8 mouse cellular contexts compared by ENCODE assay signal in the genomic region with DNA sequence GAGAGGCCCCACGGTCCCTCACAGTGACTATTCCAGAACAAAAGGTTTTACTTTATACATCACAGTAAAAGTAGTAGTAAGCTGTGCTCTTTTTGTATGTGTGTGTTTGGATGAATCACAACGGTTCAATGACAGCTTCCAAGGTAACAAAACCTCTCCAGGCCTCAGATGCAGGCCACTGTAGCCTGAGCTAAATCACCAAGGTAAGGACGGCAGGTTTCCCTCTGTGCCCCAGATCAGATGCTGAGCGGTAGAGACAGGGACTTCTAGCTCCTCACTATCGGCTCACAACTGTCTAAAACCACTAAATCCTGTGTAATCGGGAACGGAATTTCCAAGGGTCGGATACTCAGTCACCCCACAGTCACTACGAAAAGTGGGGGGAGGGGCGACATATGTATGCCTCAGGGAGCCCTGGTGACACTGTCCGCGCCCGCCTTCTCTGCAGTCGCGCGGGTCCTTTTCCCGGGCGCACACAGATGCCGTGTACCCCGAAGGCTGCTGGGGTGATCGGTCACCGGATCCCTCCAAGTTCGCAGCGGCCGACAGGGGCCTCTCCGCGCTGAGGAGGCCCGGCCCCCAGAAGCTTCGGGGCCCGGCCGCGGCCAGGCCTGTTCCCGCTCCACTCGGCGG. TPM values are rescaled to one million over a fixed set of nuclear protein-coding genes. Genes with fewer than 3 reads are reported as not detected.
DNase-seq lines count a peak whose midpoint lies in the region; ATAC-seq and TF ChIP-seq lines count a peak whose summit lies in the region.

No protein-coding gene starts in this region.

- TF ChIP-seq CTCF in forebrain, postnatal 0 days (IDR thresholded peaks at IDR 0.05; ENCODE audit: low read depth): no peak

- H3K4me3 ChIP-seq in forebrain, postnatal 0 days (ENCODE audit: low read depth, low read length): peak overlapping the region; percentile 88
- H3K4me3 ChIP-seq in hindbrain, embryonic 13.5 days: peak overlapping the region; percentile 92

- H3K4me2 ChIP-seq in forebrain, postnatal 0 days (ENCODE audit: low read depth): peak overlapping the region; percentile 70
- peak overlapping the region; percentile 81 for H3K4me2 ChIP-seq in hindbrain, embryonic 13.5 days

- peaks cover 4% of the 10 kb centered on the region for H3K36me3 ChIP-seq in forebrain, postnatal 0 days (ENCODE audit: insufficient read depth)
- H3K36me3 ChIP-seq in hindbrain, embryonic 13.5 days: peaks cover 20% of the 10 kb centered on the region

- DNase-seq in kidney, adult 11 months: peak; percentile 51
- DNase-seq in kidney, adult 18-20 months: no peak
- peak; percentile 62 for DNase-seq in c-Kit-positive CD71-positive TER-119-positive erythroid progenitor cells, embryonic 14.5 days (ENCODE audit: low spot score)
- peak; percentile 65 for DNase-seq in forebrain, postnatal 0 days
- DNase-seq in left cerebral cortex, adult 8-10 months (ENCODE audit: low spot score in 2 of 2): peak; percentile 41 to 65
- DNase-seq in spleen, postnatal 36 days (ENCODE audit: low spot score in 2 of 2): peak; percentile 43 to 53

- peak overlapping the region; percentile 86 for H3K9ac ChIP-seq in forebrain, postnatal 0 days
- peak overlapping the region; percentile 96 for H3K9ac ChIP-seq in hindbrain, embryonic 13.5 days

- H3K27me3 ChIP-seq in forebrain, postnatal 0 days (ENCODE audit: insufficient read depth, low read length): no peaks in the 10 kb centered on the region
- H3K27me3 ChIP-seq in hindbrain, embryonic 13.5 days: no peaks in the 10 kb centered on the region

- H3K27ac ChIP-seq in forebrain, postnatal 0 days (ENCODE audit: low read depth, low read length): peak overlapping the region; percentile 94
- H3K27ac ChIP-seq in hindbrain, embryonic 13.5 days: peak overlapping the region; percentile 95

- H3K9me3 ChIP-seq in forebrain, postnatal 0 days (ENCODE audit: low read length): no peaks in the 10 kb centered on the region
- no peaks in the 10 kb centered on the region for H3K9me3 ChIP-seq in hindbrain, embryonic 13.5 days

- whole genome bisulfite sequencing in forebrain, postnatal 0 days: under 1% methylated on average over 34 of the region's 35 CpGs
- WGBS in hindbrain, embryonic 13.5 days: 1% methylated on average over 31 of the region's 35 CpGs

- ATAC-seq in forebrain, postnatal 0 days: peak; percentile 2
- peak; percentile 30 for ATAC-seq in hindbrain, embryonic 13.5 days (ENCODE audit: low FRiP score)
- ATAC-seq in megakaryocyte-erythroid progenitor cell, adult 5-6 weeks (replicated peaks; ENCODE audit: low FRiP score, low TSS enrichment, poor library complexity, severe bottlenecking): 0 out of 2 replicates have a peak, but pooled peaks have one; percentile 9

- peaks cover 8% of the 10 kb centered on the region; the same call in 1 of the 2 replicates for H3K4me1 ChIP-seq in forebrain, postnatal 0 days (ENCODE audit: insufficient read depth)
- peaks cover 39% of the 10 kb centered on the region for H3K4me1 ChIP-seq in hindbrain, embryonic 13.5 days (replicated peaks)

RNA-seq across cellular contexts. Expression of gene Stip1, which starts 0.6 kb away (rescaled TPM):
- 124 and 133 TPM in 2 replicates for total RNA-seq in forebrain, postnatal 0 days (2014; rRNA removed)
- polyA plus RNA-seq in forebrain, postnatal 0 days (2015; fragmentation: Nextera tagmentation; extraction: Ambion mirVana): 146 and 156 TPM in 2 replicates
- 233 and 239 TPM in 2 replicates for polyA plus RNA-seq in hindbrain, embryonic 13.5 days (2015; fragmentation: Nextera tagmentation; extraction: Ambion mirVana)
- total RNA-seq in left cerebral cortex, adult 8-10 months (2022): 100 to 1,000 TPM; 160 to 199 (median 183) TPM
- total RNA-seq in megakaryocyte-erythroid progenitor cell, adult 5-6 weeks (2014; fragmentation: Nextera tagmentation): 183 and 212 TPM in 2 replicates
- 309 and 310 TPM in 2 replicates for total RNA-seq in megakaryocyte-erythroid progenitor cell, adult 5-6 weeks (2017)

RNA-seq across cellular contexts. Expression of gene Macrod1, which starts 17.4 kb away (rescaled TPM):
- total RNA-seq in forebrain, postnatal 0 days (2014; rRNA removed): 8.1 and 9.4 TPM in 2 replicates
- 8.0 and 8.5 TPM in 2 replicates for polyA plus RNA-seq in forebrain, postnatal 0 days (2015; fragmentation: Nextera tagmentation; extraction: Ambion mirVana)
- 4.2 and 5.3 TPM in 2 replicates for polyA plus RNA-seq in hindbrain, embryonic 13.5 days (2015; fragmentation: Nextera tagmentation; extraction: Ambion mirVana)
- 10 to 100 TPM; 16.7 to 19.7 (median 18.0) TPM for total RNA-seq in left cerebral cortex, adult 8-10 months (2022)
- 19.1 and 25.9 TPM in 2 replicates for total RNA-seq in megakaryocyte-erythroid progenitor cell, adult 5-6 weeks (2014; fragmentation: Nextera tagmentation)
- 6.1 and 10.3 TPM in 2 replicates for total RNA-seq in megakaryocyte-erythroid progenitor cell, adult 5-6 weeks (2017)

RNA-seq across cellular contexts. Expression of gene Fermt3, which starts 19.9 kb away (rescaled TPM):
- total RNA-seq in forebrain, postnatal 0 days (2014; rRNA removed): 4.4 and 6.0 TPM in 2 replicates
- polyA plus RNA-seq in forebrain, postnatal 0 days (2015; fragmentation: Nextera tagmentation; extraction: Ambion mirVana): 2.6 and 3.6 TPM in 2 replicates
- 4.4 and 5.6 TPM in 2 replicates for polyA plus RNA-seq in hindbrain, embryonic 13.5 days (2015; fragmentation: Nextera tagmentation; extraction: Ambion mirVana)
- 10 to 100 TPM in 1 of 4 experiments, 1 to 10 TPM in 3; 4.1 to 11.5 (median 7.1) TPM for total RNA-seq in left cerebral cortex, adult 8-10 months (2022)
- 151 and 153 TPM in 2 replicates for total RNA-seq in megakaryocyte-erythroid progenitor cell, adult 5-6 weeks (2014; fragmentation: Nextera tagmentation)
- 220 and 247 TPM in 2 replicates for total RNA-seq in megakaryocyte-erythroid progenitor cell, adult 5-6 weeks (2017)

RNA-seq across cellular contexts. Expression of gene Trpt1, which starts 43.3 kb away (rescaled TPM):
- total RNA-seq in forebrain, postnatal 0 days (2014; rRNA removed): 16.2 and 16.3 TPM in 2 replicates
- polyA plus RNA-seq in forebrain, postnatal 0 days (2015; fragmentation: Nextera tagmentation; extraction: Ambion mirVana): 18.2 and 18.7 TPM in 2 replicates
- 16.6 and 18.0 TPM in 2 replicates for polyA plus RNA-seq in hindbrain, embryonic 13.5 days (2015; fragmentation: Nextera tagmentation; extraction: Ambion mirVana)
- total RNA-seq in left cerebral cortex, adult 8-10 months (2022): 10 to 100 TPM; 20.2 to 25.3 (median 21.3) TPM
- total RNA-seq in megakaryocyte-erythroid progenitor cell, adult 5-6 weeks (2014; fragmentation: Nextera tagmentation): 0.57 and 1.9 TPM in 2 replicates
- 3.4 TPM in 1 of 2 replicates, not detected in the other for total RNA-seq in megakaryocyte-erythroid progenitor cell, adult 5-6 weeks (2017)

RNA-seq across cellular contexts. Expression of gene Nudt22, which starts 43.3 kb away (rescaled TPM):
- total RNA-seq in forebrain, postnatal 0 days (2014; rRNA removed): 7.9 and 9.5 TPM in 2 replicates
- 14.3 and 15.3 TPM in 2 replicates for polyA plus RNA-seq in forebrain, postnatal 0 days (2015; fragmentation: Nextera tagmentation; extraction: Ambion mirVana)
- polyA plus RNA-seq in hindbrain, embryonic 13.5 days (2015; fragmentation: Nextera tagmentation; extraction: Ambion mirVana): 18.6 and 23.8 TPM in 2 replicates
- total RNA-seq in left cerebral cortex, adult 8-10 months (2022): 10 to 100 TPM; 13.8 to 17.0 (median 16.2) TPM
- 11.1 TPM in 2 replicates for total RNA-seq in megakaryocyte-erythroid progenitor cell, adult 5-6 weeks (2014; fragmentation: Nextera tagmentation)
- total RNA-seq in megakaryocyte-erythroid progenitor cell, adult 5-6 weeks (2017): 5.4 and 6.5 TPM in 2 replicates

Comparison
In these comparisons a context has a peak if more than half of its experiments do, and no peak if none do; other contexts are left out.
1. RNA of gene Fermt3, which starts 19.9 kb away (total RNA-seq): 151 to 247 TPM in megakaryocyte-erythroid progenitor cell, adult 5-6 weeks; 4.1 to 11.5 TPM in left cerebral cortex, adult 8-10 months and 4.4 to 6.0 TPM in forebrain, postnatal 0 days; every median in the first group is over 10 times any median in the second.
2. Peak in every context shown above with its lines, with median percentiles within 50 percentile points of each other: ATAC-seq.